Mouse (Mus musculus): ENCODE results near the gene Hist2h2aa1. TPM values are rescaled to one million over a fixed set of nuclear protein-coding genes. Genes with fewer than 3 reads are reported as not detected.
A peak's percentile ranks its signal among the peaks of the same experiment; 100 is the strongest.

Hist2h2aa1 gene
- total RNA-seq, 1 experiment from 2014 or later: 524 TPM

- peak; percentile 23; the same call in 1 of the 2 replicates for ATAC-seq (ENCODE audit: extremely low read depth, insufficient number of reproducible peaks, low FRiP score, poor library complexity, severe bottlenecking)
Measured at GRCm38 (mm10) chr3:96226695-96227648, 18.3 kb upstream of the Hist2h2aa1 start.

- no peak for ATAC-seq (ENCODE audit: extremely low read depth, insufficient number of reproducible peaks, low FRiP score, poor library complexity, severe bottlenecking)
Measured at GRCm38 (mm10) chr3:96228828-96229227, 16.5 kb upstream of the Hist2h2aa1 start.

- ATAC-seq (ENCODE audit: extremely low read depth, insufficient number of reproducible peaks, low FRiP score, poor library complexity, severe bottlenecking): no peak
Measured at GRCm38 (mm10) chr3:96230404-96230803, 14.9 kb upstream of the Hist2h2aa1 start.

- ATAC-seq (ENCODE audit: extremely low read depth, insufficient number of reproducible peaks, low FRiP score, poor library complexity, severe bottlenecking): no peak
Measured at GRCm38 (mm10) chr3:96230910-96231757, 14.2 kb upstream of the Hist2h2aa1 start.

GRCm38 (mm10) chr3:96231758-96232120 lies 13.6 kb upstream of the Hist2h2aa1 start:
- no peak for ATAC-seq (ENCODE audit: extremely low read depth, insufficient number of reproducible peaks, low FRiP score, poor library complexity, severe bottlenecking)

GRCm38 (mm10) chr3:96234914-96235313 lies 10.4 kb upstream of the Hist2h2aa1 start:
- ATAC-seq (ENCODE audit: extremely low read depth, insufficient number of reproducible peaks, low FRiP score, poor library complexity, severe bottlenecking): no peak

- ATAC-seq (ENCODE audit: extremely low read depth, insufficient number of reproducible peaks, low FRiP score, poor library complexity, severe bottlenecking): no peak
Measured at GRCm38 (mm10) chr3:96235836-96236235, 9.5 kb upstream of the Hist2h2aa1 start.

GRCm38 (mm10) chr3:96236834-96237334 lies 8.4 kb upstream of the Hist2h2aa1 start:
- no peak for ATAC-seq (ENCODE audit: extremely low read depth, insufficient number of reproducible peaks, low FRiP score, poor library complexity, severe bottlenecking)

GRCm38 (mm10) chr3:96237335-96237903 lies 7.9 kb upstream of the Hist2h2aa1 start:
- no peak for ATAC-seq (ENCODE audit: extremely low read depth, insufficient number of reproducible peaks, low FRiP score, poor library complexity, severe bottlenecking)

GRCm38 (mm10) chr3:96237904-96238511 lies 7.3 kb upstream of the Hist2h2aa1 start:
- no peak for ATAC-seq (ENCODE audit: extremely low read depth, insufficient number of reproducible peaks, low FRiP score, poor library complexity, severe bottlenecking)

- ATAC-seq (ENCODE audit: extremely low read depth, insufficient number of reproducible peaks, low FRiP score, poor library complexity, severe bottlenecking): peak; percentile 80
Measured at GRCm38 (mm10) chr3:96238954-96239793, 6.1 kb upstream of the Hist2h2aa1 start, which contains the start of gene Hist2h3c2. Gene Hist2h3c2 (minus strand): TSS chr3:96239127.

- peak; percentile 77 for ATAC-seq (ENCODE audit: extremely low read depth, insufficient number of reproducible peaks, low FRiP score, poor library complexity, severe bottlenecking)
Measured at GRCm38 (mm10) chr3:96239949-96240798, 5.1 kb upstream of the Hist2h2aa1 start, which contains the start of gene Hist2h2aa2. Gene Hist2h2aa2 (minus strand): TSS chr3:96240276.

- ATAC-seq (ENCODE audit: extremely low read depth, insufficient number of reproducible peaks, low FRiP score, poor library complexity, severe bottlenecking): no peak
Measured at GRCm38 (mm10) chr3:96240799-96241197, 4.5 kb upstream of the Hist2h2aa1 start.

GRCm38 (mm10) chr3:96243921-96244572 lies 1.2 kb upstream of the Hist2h2aa1 start:
- no peak for ATAC-seq (ENCODE audit: extremely low read depth, insufficient number of reproducible peaks, low FRiP score, poor library complexity, severe bottlenecking)

GRCm38 (mm10) chr3:96246018-96246417 lies 721 bp downstream of the Hist2h2aa1 start:
- ATAC-seq (ENCODE audit: extremely low read depth, insufficient number of reproducible peaks, low FRiP score, poor library complexity, severe bottlenecking): 0 out of 2 replicates have a peak, but pooled peaks have one; percentile 2

- ATAC-seq (ENCODE audit: extremely low read depth, insufficient number of reproducible peaks, low FRiP score, poor library complexity, severe bottlenecking): peak; percentile 79
Measured at GRCm38 (mm10) chr3:96246427-96246856, 1.1 kb downstream of the Hist2h2aa1 start, which contains the start of gene Hist2h3c1. Gene Hist2h3c1 (plus strand): TSS chr3:96246685.
